Mouse (Mus musculus) embryonic facial prominence, embryonic 11.5 days (tissue): ENCODE results near the gene Rab30. TPM values are rescaled to one million over a fixed set of nuclear protein-coding genes. Genes with fewer than 3 reads are reported as not detected.
A peak's percentile ranks its signal among the peaks of the same experiment; 100 is the strongest.

ENCODE experiments used
- ATAC-seq: fragments of 200-750 bp; cut with Nextera tagmentation; replicated peaks from 2 replicates; pipeline ENCODE4 v1.8.0; 2017; ENCODE audit warnings: low read depth; ENCODE audit not compliant: insufficient number of reproducible peaks, low FRiP score, low TSS enrichment
- DNase-seq: peaks from one replicate; pipeline ENCODE4 v3.0.0-alpha.2; 2015; ENCODE audit warnings: low spot score
- H3K27ac ChIP-seq: fragments of 300-500 bp; sonication (generic); replicated peaks from 2 replicates; pipeline ENCODE4 v1.5.1; 2014; ENCODE audit warnings: mild to moderate bottlenecking, low read depth, low read length, control low read depth
- H3K27me3 ChIP-seq: fragments of 300-500 bp; sonication (generic); 2 replicates; pipeline ENCODE4 v1.6.1; 2014; ENCODE audit warnings: mild to moderate bottlenecking, low read length, moderate library complexity, mixed read lengths; ENCODE audit not compliant: control insufficient read depth, insufficient read depth
- H3K36me3 ChIP-seq: fragments of 300-500 bp; sonication (generic); replicated peaks from 2 replicates; pipeline ENCODE4 v1.6.1; 2014; ENCODE audit warnings: low read depth, mild to moderate bottlenecking, low read length, moderate library complexity, mixed read lengths; ENCODE audit not compliant: control insufficient read depth, insufficient read depth
- H3K4me1 ChIP-seq: fragments of 300-500 bp; sonication (generic); 2 replicates; pipeline ENCODE4 v1.6.1; 2014; ENCODE audit warnings: low read length, mixed read lengths; ENCODE audit not compliant: control insufficient read depth, insufficient read depth
- H3K4me2 ChIP-seq: fragments of 300-500 bp; sonication (generic); 2 replicates; pipeline ENCODE4 v1.6.1; 2014; ENCODE audit warnings: low read depth, mild to moderate bottlenecking, control low read depth, low read length, moderate library complexity
- H3K4me3 ChIP-seq: fragments of 300-500 bp; sonication (generic); 2 replicates; pipeline ENCODE4 v1.5.1; 2014; ENCODE audit warnings: low read depth, low read length, control low read depth
- H3K9ac ChIP-seq: fragments of 300-500 bp; sonication (generic); replicated peaks from 2 replicates; pipeline ENCODE4 v1.6.1; 2014; ENCODE audit warnings: mild to moderate bottlenecking, control low read depth, low read length
- H3K9me3 ChIP-seq: fragments of 300-500 bp; sonication (generic); replicated peaks from 2 replicates; pipeline ENCODE4 v1.6.1; 2016; ENCODE audit warnings: mild to moderate bottlenecking, low read length, inconsistent platforms, mixed read lengths; ENCODE audit not compliant: control insufficient read depth
- WGBS: fragments of 180-500 bp; shearing (Covaris S2); extraction: QIAGEN DNeasy Blood & Tissue Kit; methylation state at CpG from one replicate; pipeline ENCODE4 v1.1.7; 2014; 5-methylcytosine and 5-hydroxymethylcytosine counted together
- polyA plus RNA-seq: library from polyadenylated mRNA; unstranded; fragments of >200 nt; fragmentation: Nextera tagmentation; extraction: Ambion mirVana; gene quantifications from 2 replicates; pipeline ENCODE4 v1.2.1, GENCODE M21; 2014

The Rab30 gene
- polyA plus RNA-seq, 1 experiment from 2014 or later = 23.8 TPM

GRCm38 (mm10) chr7:92804919-92805668 lies 63.7 kb downstream of the Rab30 start:
- no peak for DNase-seq
- no peaks in the 10 kb centered on the region for H3K27me3 ChIP-seq
- H3K9me3 ChIP-seq = no peaks in the 10 kb centered on the region
- H3K4me2 ChIP-seq = no peak overlapping the region
- WGBS = 94% methylated on average over 9 of the region's 9 CpGs
- no peaks in the 10 kb centered on the region for H3K36me3 ChIP-seq
- H3K9ac ChIP-seq = no peak overlapping the region
- H3K4me3 ChIP-seq = no peak overlapping the region
- H3K27ac ChIP-seq = no peak overlapping the region
- H3K4me1 ChIP-seq = no peaks in the 10 kb centered on the region
- ATAC-seq = no peak

GRCm38 (mm10) chr7:92806512-92807188 lies 65.2 kb downstream of the Rab30 start:
- no peaks in the 10 kb centered on the region for H3K9me3 ChIP-seq
- DNase-seq = peak; percentile 17
- no peaks in the 10 kb centered on the region for H3K36me3 ChIP-seq
- no peaks in the 10 kb centered on the region for H3K27me3 ChIP-seq
- no peak overlapping the region for H3K4me2 ChIP-seq
- no peak for ATAC-seq
- H3K4me1 ChIP-seq = no peaks in the 10 kb centered on the region
- H3K27ac ChIP-seq = no peak overlapping the region
- 38% methylated on average over 15 of the region's 15 CpGs for WGBS
- H3K9ac ChIP-seq = no peak overlapping the region
- no peak overlapping the region for H3K4me3 ChIP-seq

DNA sequence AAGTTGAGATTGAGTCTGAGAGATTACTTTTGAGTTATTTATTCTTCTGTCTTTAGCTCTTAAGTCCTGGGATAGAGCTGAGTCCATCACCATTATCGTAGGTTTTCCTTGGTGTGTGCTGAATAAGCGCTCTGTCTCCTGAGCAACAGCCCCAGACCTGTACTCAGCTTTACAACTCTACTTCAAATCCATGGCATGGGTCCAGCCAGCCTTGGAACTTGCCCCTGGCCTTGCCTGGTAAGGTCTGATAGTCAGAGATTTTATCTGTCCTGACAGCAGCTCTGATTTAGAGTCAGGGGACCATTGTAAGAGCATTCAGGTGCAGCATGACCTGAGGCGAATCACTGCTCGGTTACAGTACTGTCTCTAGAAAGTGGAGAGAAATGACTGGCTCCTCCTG lies 66.1 kb downstream of the Rab30 start:
- Histone ChIP-seq H3K4me1 (no peaks in the 10 kb centered on the region), H3K4me2 (no peak overlapping the region), H3K27ac (no peak overlapping the region), H3K9me3 (no peaks in the 10 kb centered on the region), H3K36me3 (no peaks in the 10 kb centered on the region), H3K9ac (no peak overlapping the region), H3K27me3 (no peaks in the 10 kb centered on the region), H3K4me3 (no peak overlapping the region)
- WGBS = 83% methylated on average over 4 of the region's 4 CpGs
- DNase-seq (no peak), ATAC-seq (no peak)

DNA sequence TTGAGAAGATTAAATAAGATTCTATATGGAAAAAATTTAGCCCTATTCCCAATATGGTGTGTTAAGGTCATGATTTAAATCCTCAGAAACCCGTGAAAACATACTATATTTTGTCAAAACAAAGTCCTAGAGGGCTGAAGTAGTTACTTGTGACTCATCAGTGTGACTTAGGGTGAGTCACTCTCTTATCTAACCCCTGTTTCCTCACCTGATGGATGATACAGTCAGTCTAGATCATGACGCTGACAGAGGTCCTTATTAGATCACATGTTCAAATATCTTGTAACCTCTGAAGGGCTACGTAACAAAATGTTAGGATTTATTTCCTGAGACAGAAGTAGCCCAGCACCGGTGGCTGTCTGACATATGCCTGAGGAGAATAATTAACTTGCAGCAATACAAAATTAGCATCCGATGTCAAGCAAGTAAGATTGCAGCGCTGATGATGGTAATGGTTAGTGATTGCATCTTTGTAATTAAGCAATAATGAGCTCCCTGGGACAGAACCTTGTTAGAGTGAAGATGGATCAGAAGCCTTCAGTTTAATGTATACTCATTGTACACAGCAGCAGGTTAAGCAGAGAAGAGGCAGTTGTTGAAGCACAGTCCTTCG lies 70.4 kb downstream of the Rab30 start:
- no peaks in the 10 kb centered on the region for H3K36me3 ChIP-seq
- WGBS = 76% methylated on average over 7 of the region's 7 CpGs
- ATAC-seq (no peak), DNase-seq (no peak)
- no peaks in the 10 kb centered on the region for H3K4me1 ChIP-seq
- H3K27me3 ChIP-seq = no peaks in the 10 kb centered on the region
- H3K4me3 ChIP-seq = no peak overlapping the region
- no peak overlapping the region for H3K4me2 ChIP-seq
- H3K9ac ChIP-seq = no peak overlapping the region
- no peak overlapping the region for H3K27ac ChIP-seq
- no peaks in the 10 kb centered on the region for H3K9me3 ChIP-seq

GRCm38 (mm10) chr7:92817242-92817641 lies 75.8 kb downstream of the Rab30 start:
- Histone ChIP-seq H3K4me1 (no peaks in the 10 kb centered on the region), H3K4me2 (no peak overlapping the region), H3K27ac (no peak overlapping the region), H3K9me3 (no peaks in the 10 kb centered on the region), H3K4me3 (no peak overlapping the region), H3K36me3 (no peaks in the 10 kb centered on the region), H3K27me3 (no peaks in the 10 kb centered on the region), H3K9ac (no peak overlapping the region)
- WGBS = 82% methylated on average over 2 of the region's 2 CpGs
- no peak for ATAC-seq
- no peak for DNase-seq

DNA sequence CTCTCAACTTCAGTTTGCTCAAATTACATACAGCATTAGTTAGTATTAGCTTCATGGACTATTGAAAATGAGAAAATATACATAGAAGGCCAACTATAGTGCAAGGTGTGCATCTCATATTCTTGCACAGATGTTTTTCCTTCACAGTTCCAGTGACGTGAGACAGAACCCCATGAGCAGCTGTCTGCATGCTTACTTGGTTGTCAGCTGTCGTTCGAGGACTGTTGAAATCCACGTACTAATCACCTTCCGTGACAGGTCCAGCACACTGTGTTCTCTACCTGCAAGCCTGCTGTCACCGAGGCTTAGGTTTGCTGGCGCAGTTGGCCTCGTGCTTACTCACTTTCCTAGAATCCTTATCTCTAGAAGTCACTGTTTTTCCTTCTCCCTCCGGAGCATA lies 76.5 kb downstream of the Rab30 start:
- H3K27me3 ChIP-seq = no peaks in the 10 kb centered on the region
- WGBS = 85% methylated on average over 9 of the region's 9 CpGs
- H3K9ac ChIP-seq = no peak overlapping the region
- no peak overlapping the region for H3K4me2 ChIP-seq
- H3K4me3 ChIP-seq = no peak overlapping the region
- no peak overlapping the region for H3K27ac ChIP-seq
- no peaks in the 10 kb centered on the region for H3K36me3 ChIP-seq
- no peaks in the 10 kb centered on the region; the same call in 1 of the 2 replicates for H3K4me1 ChIP-seq
- no peak for ATAC-seq
- no peaks in the 10 kb centered on the region for H3K9me3 ChIP-seq
- DNase-seq = no peak

GRCm38 (mm10) chr7:92819656-92820055 lies 78.3 kb downstream of the Rab30 start:
- H3K9me3 ChIP-seq = no peaks in the 10 kb centered on the region
- H3K27me3 ChIP-seq = no peaks in the 10 kb centered on the region
- no peak overlapping the region for H3K27ac ChIP-seq
- DNase-seq (no peak), ATAC-seq (no peak)
- WGBS = 82% methylated on average over 11 of the region's 11 CpGs
- no peaks in the 10 kb centered on the region for H3K36me3 ChIP-seq
- no peak overlapping the region for H3K4me3 ChIP-seq
- H3K4me2 ChIP-seq = no peak overlapping the region
- H3K4me1 ChIP-seq = no peaks in the 10 kb centered on the region; the same call in 1 of the 2 replicates
- H3K9ac ChIP-seq = no peak overlapping the region

- H3K4me1 ChIP-seq = no peaks in the 10 kb centered on the region; the same call in 1 of the 2 replicates
- H3K4me2 ChIP-seq = no peak overlapping the region
- DNase-seq = no peak
- ATAC-seq = no peak
- WGBS = 86% methylated on average over 1 of the region's 1 CpGs
- no peaks in the 10 kb centered on the region for H3K9me3 ChIP-seq
- H3K27ac ChIP-seq = no peak overlapping the region
- H3K9ac ChIP-seq = no peak overlapping the region
- no peaks in the 10 kb centered on the region for H3K27me3 ChIP-seq
- no peak overlapping the region for H3K4me3 ChIP-seq
- H3K36me3 ChIP-seq = no peaks in the 10 kb centered on the region
Observed at GRCm38 (mm10) chr7:92820410-92820809, 79.0 kb downstream of the Rab30 start.
